Comparison of ENCODE assay signal across 12 mouse cellular contexts in the genomic region with DNA sequence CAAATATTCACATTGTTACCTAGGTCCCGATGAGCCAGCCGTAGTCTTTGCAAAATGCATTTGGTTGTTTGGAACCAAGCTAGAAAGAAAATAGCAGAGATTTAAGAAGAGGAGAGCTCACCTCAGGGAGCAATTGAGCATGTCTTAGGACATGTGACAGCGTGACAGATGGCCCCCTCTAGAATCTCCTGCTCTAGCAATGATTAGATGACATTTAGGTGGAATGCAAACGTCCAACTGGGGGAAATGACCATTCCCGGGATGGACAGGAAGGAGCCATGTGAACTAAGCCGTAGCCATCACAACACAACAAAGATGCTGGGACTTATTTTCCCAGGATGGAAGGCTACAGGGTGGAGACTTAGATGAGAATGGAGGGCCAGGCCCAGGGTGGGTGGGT. TPM values are rescaled to one million over a fixed set of nuclear protein-coding genes. Genes with fewer than 3 reads are reported as not detected.
A peak's percentile ranks its signal among the peaks of the same experiment; 100 is the strongest.
DNase-seq lines count a peak whose midpoint lies in the region; ATAC-seq and TF ChIP-seq lines count a peak whose summit lies in the region.
"Had no signal": no experiment of that assay in that cellular context is flagged by ENCODE, and none has a peak within 500 bp of the region (broad histone marks: within the 10 kb centered on the region; RNA-seq: fewer than 3 reads in every experiment).

No protein-coding gene starts in this region.

- TF ChIP-seq POLR2A in limb, embryonic 14.5 days (IDR thresholded peaks at IDR 0.05; ENCODE audit: borderline replicate concordance, extremely low read depth, insufficient read depth, insufficient read length) = no peak

- 30% methylated on average over 6 of the region's 6 CpGs for WGBS in kidney, embryonic 14.5 days
- WGBS in embryonic facial prominence, embryonic 14.5 days = 67% methylated on average over 6 of the region's 6 CpGs
- 61% methylated on average over 6 of the region's 6 CpGs for WGBS in forebrain, embryonic 16.5 days
- 11% methylated on average over 6 of the region's 6 CpGs for WGBS in limb, embryonic 14.5 days

- no peaks in the 10 kb centered on the region for H3K9me3 ChIP-seq in kidney, embryonic 14.5 days (ENCODE audit: control insufficient read depth, low read length)
- H3K9me3 ChIP-seq in embryonic facial prominence, embryonic 14.5 days (ENCODE audit: control insufficient read depth, low read length) = no peaks in the 10 kb centered on the region
- H3K9me3 ChIP-seq in forebrain, embryonic 16.5 days (ENCODE audit: control insufficient read depth, low read length) = no peaks in the 10 kb centered on the region
- H3K9me3 ChIP-seq in limb, embryonic 14.5 days (ENCODE audit: control insufficient read depth, low read length) = no peaks in the 10 kb centered on the region
- H3K9me3 ChIP-seq: heart, embryonic 13.5 days had no signal

- H3K4me1 ChIP-seq in kidney, embryonic 14.5 days (ENCODE audit: control insufficient read depth, insufficient read depth, low read length) = peaks cover 18% of the 10 kb centered on the region
- H3K4me1 ChIP-seq in embryonic facial prominence, embryonic 14.5 days (ENCODE audit: control insufficient read depth, insufficient read depth, low read length) = peaks cover 27% of the 10 kb centered on the region
- peaks cover 20% of the 10 kb centered on the region for H3K4me1 ChIP-seq in forebrain, embryonic 16.5 days (replicated peaks; ENCODE audit: control insufficient read depth, insufficient read depth, low read length)
- peaks cover 67% of the 10 kb centered on the region for H3K4me1 ChIP-seq in limb, embryonic 14.5 days (ENCODE audit: control insufficient read depth, insufficient read depth, low read length)

- peak overlapping the region; percentile 44; the same call in 1 of the 2 replicates for H3K27ac ChIP-seq in kidney, embryonic 14.5 days (ENCODE audit: low read depth, low read length)
- H3K27ac ChIP-seq in embryonic facial prominence, embryonic 14.5 days (replicated peaks; ENCODE audit: low read depth, low read length) = peak overlapping the region; percentile 53
- peak overlapping the region; percentile 29; the same call in 1 of the 2 replicates for H3K27ac ChIP-seq in forebrain, embryonic 16.5 days (ENCODE audit: low read length)
- H3K27ac ChIP-seq in limb, embryonic 14.5 days (replicated peaks; ENCODE audit: low read depth, low read length) = peak overlapping the region; percentile 81
- H3K27ac ChIP-seq: heart, embryonic 13.5 days had no signal

- no peak for ATAC-seq in kidney, embryonic 14.5 days (ENCODE audit: low FRiP score, low TSS enrichment)
- no peak for ATAC-seq in embryonic facial prominence, embryonic 14.5 days (ENCODE audit: low read depth)
- ATAC-seq in forebrain, embryonic 16.5 days = no peak
- no peak for ATAC-seq in limb, embryonic 14.5 days (ENCODE audit: low FRiP score, low read depth)
- ATAC-seq: CD4-positive, CD25-positive, alpha-beta regulatory T cell, adult 4 months; liver, postnatal 0 days had no signal

- no peaks in the 10 kb centered on the region for H3K27me3 ChIP-seq in kidney, embryonic 14.5 days (ENCODE audit: control insufficient read depth, insufficient read depth, low read length)
- H3K27me3 ChIP-seq in embryonic facial prominence, embryonic 14.5 days (replicated peaks; ENCODE audit: control insufficient read depth, insufficient read depth, low read length) = no peaks in the 10 kb centered on the region
- H3K27me3 ChIP-seq in forebrain, embryonic 16.5 days (replicated peaks; ENCODE audit: control insufficient read depth, insufficient read depth, low read length) = no peaks in the 10 kb centered on the region
- H3K27me3 ChIP-seq in limb, embryonic 14.5 days (ENCODE audit: control insufficient read depth, insufficient read depth, low read length) = no peaks in the 10 kb centered on the region
- H3K27me3 ChIP-seq: heart, embryonic 13.5 days had no signal

- intact Hi-C loops in left cerebral cortex, postnatal 36 days (cut with DNase I) = no loop called here

- H3K4me3 ChIP-seq in kidney, embryonic 14.5 days (ENCODE audit: low read length) = no peak overlapping the region
- H3K4me3 ChIP-seq in embryonic facial prominence, embryonic 14.5 days (ENCODE audit: low read depth, low read length) = no peak overlapping the region
- H3K4me3 ChIP-seq in forebrain, embryonic 16.5 days (replicated peaks; ENCODE audit: low read length) = no peak overlapping the region
- no peak overlapping the region for H3K4me3 ChIP-seq in limb, embryonic 14.5 days (replicated peaks; ENCODE audit: low read length)
- H3K4me3 ChIP-seq: heart, embryonic 13.5 days had no signal

- no peaks in the 10 kb centered on the region for H3K36me3 ChIP-seq in kidney, embryonic 14.5 days (ENCODE audit: control insufficient read depth, insufficient read depth, low read length)
- no peaks in the 10 kb centered on the region for H3K36me3 ChIP-seq in embryonic facial prominence, embryonic 14.5 days (ENCODE audit: control insufficient read depth, insufficient read depth, low read length)
- H3K36me3 ChIP-seq in forebrain, embryonic 16.5 days (ENCODE audit: control insufficient read depth, insufficient read depth) = no peaks in the 10 kb centered on the region
- no peaks in the 10 kb centered on the region for H3K36me3 ChIP-seq in limb, embryonic 14.5 days (ENCODE audit: control insufficient read depth, insufficient read depth, low read length)
- H3K36me3 ChIP-seq: heart, embryonic 13.5 days had no signal

- no peak overlapping the region for H3K4me2 ChIP-seq in kidney, embryonic 14.5 days (replicated peaks; ENCODE audit: low read depth, low read length)
- no peak overlapping the region for H3K4me2 ChIP-seq in embryonic facial prominence, embryonic 14.5 days (ENCODE audit: low read depth, low read length)
- H3K4me2 ChIP-seq in forebrain, embryonic 16.5 days (ENCODE audit: low read length) = no peak overlapping the region
- no peak overlapping the region for H3K4me2 ChIP-seq in limb, embryonic 14.5 days (replicated peaks; ENCODE audit: low read depth, low read length, severe bottlenecking)
- H3K4me2 ChIP-seq: heart, embryonic 13.5 days had no signal

- no peak overlapping the region for H3K9ac ChIP-seq in kidney, embryonic 14.5 days (ENCODE audit: low read depth, low read length)
- H3K9ac ChIP-seq in embryonic facial prominence, embryonic 14.5 days (ENCODE audit: low read depth, low read length) = no peak overlapping the region
- H3K9ac ChIP-seq in forebrain, embryonic 16.5 days (replicated peaks; ENCODE audit: low read depth, low read length) = no peak overlapping the region
- no peak overlapping the region for H3K9ac ChIP-seq in limb, embryonic 14.5 days (ENCODE audit: low read depth, low read length, severe bottlenecking)
- H3K9ac ChIP-seq: heart, embryonic 13.5 days; liver, postnatal 0 days had no signal

- no peak for DNase-seq in kidney, postnatal 14 days
- DNase-seq in embryonic facial prominence, embryonic 14.5 days (ENCODE audit: low spot score) = no peak
- no peak for DNase-seq in limb, embryonic 14.5 days (ENCODE audit: low spot score)
- DNase-seq in left cerebral cortex, postnatal 36 days (ENCODE audit: low spot score in 2 of 2) = no peak
- DNase-seq in lung, postnatal 25 days (ENCODE audit: low spot score) = no peak
- no peak for DNase-seq in thymus, postnatal 0 days (ENCODE audit: low spot score)
- DNase-seq: gastrocnemius, postnatal 14 days; liver, postnatal 0 days had no signal

RNA-seq across cellular contexts. Expression of gene Nepro, which starts 57.0 kb away (rescaled TPM):
- polyA plus RNA-seq in kidney, embryonic 14.5 days (2014; fragmentation: Nextera tagmentation; extraction: Ambion mirVana) = 7.3 and 11.8 TPM in 2 replicates
- polyA plus RNA-seq in embryonic facial prominence, embryonic 14.5 days (2014; fragmentation: Nextera tagmentation; extraction: Ambion mirVana) = 7.9 and 8.8 TPM in 2 replicates
- polyA plus RNA-seq in forebrain, embryonic 16.5 days (2015; fragmentation: Nextera tagmentation; extraction: Ambion mirVana) = 4.9 and 5.6 TPM in 2 replicates
- 10.6 and 13.0 TPM in 2 replicates for polyA plus RNA-seq in limb, embryonic 14.5 days (2012; rRNA removed)
- polyA plus RNA-seq in limb, embryonic 14.5 days (2014; fragmentation: Nextera tagmentation; extraction: Ambion mirVana) = 7.9 and 8.1 TPM in 2 replicates
- 1 to 10 TPM; 4.0 to 5.4 TPM for total RNA-seq in left cerebral cortex, postnatal 36 days (2021)
- polyA plus RNA-seq in thymus, postnatal 0 days (2015; fragmentation: Nextera tagmentation; extraction: Ambion mirVana) = 4.8 and 5.8 TPM in 2 replicates

Comparison
In these comparisons a context has a peak if more than half of its experiments do, and no peak if none do; other contexts are left out.
1. H3K27ac ChIP-seq: peak in every context shown above with its lines; median percentile 81 in limb, embryonic 14.5 days; 53 in embryonic facial prominence, embryonic 14.5 days; 44 in kidney, embryonic 14.5 days; 29 in forebrain, embryonic 16.5 days.